Mouse (Mus musculus) inflammation-experienced regulatory T-cells (primary cell): Measurements from ENCODE around the gene Brms1. TPM values are rescaled to one million over a fixed set of nuclear protein-coding genes. Genes with fewer than 3 reads are reported as not detected.

Source experiments
- polyA plus RNA-seq, 2 experiments: library from polyadenylated mRNA; unstranded; fragments of 100-300 nt; shearing (Covaris generic); gene quantifications; one replicate each; pipeline ENCODE4 v1.2.1; 2017

Gene Brms1
- 100 to 1,000 TPM; 103 to 106 TPM for polyA plus RNA-seq

GRCm38 (mm10) chr19:5040862-5041523 lies at the start of gene Brms1:
Brms1 (plus strand) TSS chr19:5041354.

GRCm38 (mm10) chr19:5023621-5024479 lies 17.3 kb upstream of the Brms1 start, which contains the start of gene Slc29a2:
Slc29a2 (plus strand) TSS chr19:5023860.

GRCm38 (mm10) chr19:5038709-5039156 lies 2.4 kb upstream of the Brms1 start, which contains the start of the genes B4gat1 and AC124502.3:
B4gat1 (plus strand) TSS chr19:5038826.
AC124502.3 (plus strand) TSS chr19:5038891.

GRCm38 (mm10) chr19:5050047-5050905 lies 9.1 kb downstream of the Brms1 start, which contains the start of gene Rin1:
Rin1 (plus strand) TSS chr19:5050481.

GRCm38 (mm10) chr19:5067867-5068569 lies 26.9 kb downstream of the Brms1 start, which contains the start of gene Cd248:
Cd248 (plus strand) TSS chr19:5068078.

GRCm38 (mm10) chr19:5085145-5085863 lies 44.1 kb downstream of the Brms1 start, which contains the start of gene Tmem151a:
Tmem151a (minus strand) TSS chr19:5085531.

GRCm38 (mm10) chr19:5087884-5088728 lies 47.0 kb downstream of the Brms1 start, which contains the start of gene Yif1a:
Yif1a (plus strand) TSS chr19:5088538.

GRCm38 (mm10) chr19:5098363-5099143 lies 57.4 kb downstream of the Brms1 start, which contains the start of gene Cnih2:
Cnih2 (minus strand) TSS chr19:5098521.

Other genes with a start within 250 kb of the Brms1 start
- 10 to 100 TPM; 49.9 to 54.0 TPM for gene Rbm4, start 247.5 kb upstream of the Brms1 start, polyA plus RNA-seq
- 10 to 100 TPM; 24.9 to 30.4 TPM for gene Gm21992, start 229.7 kb upstream of the Brms1 start, polyA plus RNA-seq
- gene Rbm14, start 229.7 kb upstream of the Brms1 start, polyA plus RNA-seq = 10 to 100 TPM; 61.5 to 84.0 TPM
- gene Ccs, start 202.0 kb upstream of the Brms1 start, polyA plus RNA-seq = 100 to 1,000 TPM in 1 of 2 experiments, 10 to 100 TPM in 1; 72.7 to 120 TPM
- gene Ccdc87, start 202.0 kb upstream of the Brms1 start, polyA plus RNA-seq = under 1 TPM in 1 of 2 experiments, not detected in 1; 0.55 TPM
- 1 to 10 TPM; 4.1 to 6.0 TPM for gene Ctsf, start 186.2 kb upstream of the Brms1 start, polyA plus RNA-seq
- gene Actn3, start 163.4 kb upstream of the Brms1 start, polyA plus RNA-seq = under 1 TPM in 1 of 2 experiments, not detected in 1; 0.11 TPM
- gene Zdhhc24, start 162.7 kb upstream of the Brms1 start, polyA plus RNA-seq = 1 to 10 TPM; 5.0 to 9.9 TPM
- 1 to 10 TPM in 1 of 2 experiments, under 1 TPM in 1; 0.71 to 3.0 TPM for gene Bbs1, start 134.7 kb upstream of the Brms1 start, polyA plus RNA-seq
- gene Dpp3, start 113.1 kb upstream of the Brms1 start, polyA plus RNA-seq = 100 to 1,000 TPM in 1 of 2 experiments, 10 to 100 TPM in 1; 93.7 to 123 TPM
- gene Peli3, start 98.2 kb upstream of the Brms1 start, polyA plus RNA-seq = 1 to 10 TPM in 1 of 2 experiments, under 1 TPM in 1; 0.70 to 1.9 TPM
- 10 to 100 TPM; 60.3 to 63.9 TPM for gene Mrpl11, start 79.2 kb upstream of the Brms1 start, polyA plus RNA-seq
- 1 to 10 TPM; 1.3 to 1.7 TPM for gene Npas4, start 51.0 kb upstream of the Brms1 start, polyA plus RNA-seq
- gene Slc29a2, start 17.5 kb upstream of the Brms1 start, polyA plus RNA-seq = 1 to 10 TPM; 3.4 TPM
- 10 to 100 TPM; 13.6 to 15.6 TPM for gene B4gat1, start 2.5 kb upstream of the Brms1 start, polyA plus RNA-seq
- gene AC124502.3, start 2.5 kb upstream of the Brms1 start, polyA plus RNA-seq = 1 to 10 TPM; 2.4 to 8.5 TPM
- under 1 TPM in 1 of 2 experiments, not detected in 1; 0.08 TPM for gene Rin1, start 9.1 kb downstream of the Brms1 start, polyA plus RNA-seq
- gene Cd248, start 26.7 kb downstream of the Brms1 start, polyA plus RNA-seq = not detected
- gene Tmem151a, start 44.2 kb downstream of the Brms1 start, polyA plus RNA-seq = under 1 TPM; 0.31 to 0.84 TPM
- 10 to 100 TPM; 59.7 to 66.6 TPM for gene Yif1a, start 47.2 kb downstream of the Brms1 start, polyA plus RNA-seq
- gene Cnih2, start 57.2 kb downstream of the Brms1 start, polyA plus RNA-seq = 1 to 10 TPM; 2.7 to 5.6 TPM
- 100 to 1,000 TPM; 187 to 249 TPM for gene Rab1b, start 65.7 kb downstream of the Brms1 start, polyA plus RNA-seq
- gene Klc2, start 77.2 kb downstream of the Brms1 start, polyA plus RNA-seq = 1 to 10 TPM; 5.0 to 8.7 TPM
- 100 to 1,000 TPM; 106 to 118 TPM for gene Pacs1, start 231.8 kb downstream of the Brms1 start, polyA plus RNA-seq